Mouse (Mus musculus): ENCODE measurements around the gene Prokr1.
A peak's percentile ranks its signal among the peaks of the same experiment; 100 is the strongest.

Prokr1 gene

GRCm38 (mm10) chr6:87567686-87568593 lies 22.6 kb downstream of the Prokr1 start:
- DNase-seq = no peak

DNA sequence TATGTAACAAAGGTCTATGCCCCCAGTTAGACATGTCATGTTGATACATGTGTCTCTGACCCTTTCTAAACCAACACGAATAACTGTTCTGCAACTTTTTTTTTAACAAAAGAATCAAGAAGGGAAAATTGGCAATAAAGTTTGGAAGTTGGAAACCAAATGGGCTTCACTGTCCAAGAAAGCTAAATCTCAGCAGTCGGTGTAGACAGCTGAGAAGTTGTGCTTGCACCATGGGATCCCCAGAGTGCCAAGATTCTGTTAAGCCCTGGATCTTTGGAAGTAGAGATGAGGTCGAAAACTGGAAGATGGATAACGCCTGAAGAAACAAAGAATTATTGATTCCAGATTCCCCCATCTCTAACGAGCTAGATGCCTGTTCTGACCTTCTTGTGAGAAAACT lies 25.4 kb downstream of the Prokr1 start:
- no peak for DNase-seq

GRCm38 (mm10) chr6:87564356-87564755 lies 26.2 kb downstream of the Prokr1 start:
- DNase-seq = no peak

DNA sequence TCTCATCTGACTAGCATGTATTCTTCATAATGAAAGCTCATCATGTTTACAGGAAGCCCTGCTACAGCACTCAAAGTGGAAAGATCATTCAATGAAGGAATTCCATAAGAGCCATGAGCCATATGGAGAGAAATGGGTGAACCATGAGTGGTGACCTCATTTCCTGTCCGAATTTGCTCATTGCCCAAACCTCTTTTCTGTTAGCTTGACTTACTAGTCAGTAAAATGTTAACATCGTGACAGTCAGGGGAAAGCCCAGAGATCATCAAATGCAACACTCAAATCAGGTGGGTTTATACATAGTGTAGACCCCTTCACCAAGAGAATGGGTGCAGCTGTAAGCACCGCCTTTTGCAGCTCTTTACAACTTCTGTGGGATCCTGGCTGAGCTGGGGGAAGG lies 36.8 kb downstream of the Prokr1 start:
- no peak for DNase-seq

DNA sequence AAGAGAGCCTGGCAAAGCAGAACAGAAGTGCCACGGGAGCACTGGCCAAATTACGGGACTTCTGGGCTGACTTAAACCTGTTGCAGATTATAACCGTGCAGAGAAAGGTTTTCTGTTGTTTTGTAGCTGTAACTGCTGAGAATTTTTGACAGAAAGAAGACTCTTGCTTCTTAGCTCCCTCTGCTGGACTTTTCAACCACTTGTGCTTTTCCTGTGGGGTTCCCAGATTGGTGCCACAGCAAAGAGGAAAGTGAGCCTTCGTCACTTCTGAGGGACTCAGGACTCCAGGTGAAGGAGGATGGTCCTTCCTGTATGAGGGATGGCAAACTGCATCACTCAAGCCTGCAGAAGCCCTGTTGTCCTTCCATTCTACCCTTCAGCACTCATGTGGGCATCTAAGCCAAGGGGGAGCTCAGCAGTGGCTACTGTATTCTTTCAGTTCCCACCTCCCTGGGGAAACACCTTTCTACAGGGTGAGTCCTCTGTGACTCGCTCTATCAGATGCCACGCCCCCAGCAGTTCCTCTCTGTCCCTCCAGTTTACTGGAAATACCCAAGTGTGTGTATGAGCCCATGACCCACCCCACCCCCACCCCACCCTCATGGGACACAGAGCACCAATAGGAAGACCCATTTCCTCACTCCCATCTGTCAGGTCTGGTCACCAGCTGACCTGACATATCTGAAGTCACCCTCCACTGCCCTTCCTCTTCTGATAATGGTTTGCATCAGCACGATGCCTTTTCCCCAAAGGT lies 38.3 kb downstream of the Prokr1 start:
- no peak for DNase-seq

GRCm38 (mm10) chr6:87547836-87548235 lies 42.7 kb downstream of the Prokr1 start:
- DNase-seq = no peak

DNA sequence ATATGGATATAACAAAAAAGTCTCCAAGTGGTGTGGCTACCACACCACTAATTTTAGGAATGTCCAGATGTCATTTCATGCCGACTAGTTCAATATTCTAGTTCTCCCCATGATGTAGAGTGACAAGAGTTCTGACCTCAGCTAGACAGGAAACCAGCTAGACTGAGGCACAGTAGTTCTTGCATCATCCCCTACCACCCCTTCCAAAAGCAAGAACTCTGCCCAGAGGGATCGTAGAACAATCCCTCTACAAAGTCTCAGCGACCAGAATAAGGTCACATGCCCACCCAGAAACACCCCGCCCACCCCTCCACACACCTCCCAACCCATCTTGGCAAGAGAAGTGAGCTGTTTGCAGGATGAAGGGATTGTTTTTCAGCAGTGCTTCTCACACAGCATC lies 43.1 kb downstream of the Prokr1 start:
- DNase-seq = no peak

DNA sequence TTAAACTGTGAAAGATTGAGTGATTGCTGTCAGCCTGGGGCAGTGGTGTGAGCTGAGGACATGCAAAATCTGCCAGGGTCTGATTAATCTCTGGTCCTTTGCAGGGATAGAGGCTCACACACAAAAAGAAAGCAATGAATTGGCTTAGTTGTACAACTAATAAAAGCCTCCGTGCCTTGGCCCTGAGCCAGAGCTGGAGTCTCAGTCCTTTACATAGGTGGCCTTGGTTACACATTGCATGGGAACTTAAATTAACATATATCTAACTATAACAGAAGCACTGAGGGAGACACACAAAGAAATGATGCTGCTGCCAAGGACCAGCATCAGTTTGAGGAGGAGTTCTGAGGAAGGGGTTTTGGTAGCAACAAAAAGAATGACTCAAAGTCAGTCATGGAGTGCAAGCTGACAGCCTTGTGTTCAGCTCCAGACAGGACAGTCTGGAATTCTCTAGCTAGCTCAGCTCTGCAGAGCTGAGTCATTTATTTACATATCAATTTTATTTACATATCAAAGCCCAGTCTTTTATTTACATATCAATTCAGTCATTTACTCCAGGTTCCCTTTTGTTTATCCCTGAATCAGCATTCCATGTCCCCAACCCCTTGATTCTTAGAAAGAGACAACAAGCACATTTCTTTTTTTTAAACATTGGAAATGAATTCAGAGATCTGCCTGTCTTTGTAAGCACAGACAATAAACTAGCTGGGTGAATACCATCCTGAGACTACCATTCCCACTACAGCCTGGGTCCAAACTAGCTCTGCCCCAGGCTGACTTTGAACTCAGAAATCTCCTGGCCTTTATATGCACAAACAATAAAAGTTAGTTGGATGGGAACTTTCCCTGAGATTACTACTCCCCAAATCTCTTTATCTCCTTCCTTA lies 45.0 kb downstream of the Prokr1 start:
- no peak for DNase-seq

- DNase-seq = no peak
Measured at GRCm38 (mm10) chr6:87542027-87542426, 48.5 kb downstream of the Prokr1 start.

DNA sequence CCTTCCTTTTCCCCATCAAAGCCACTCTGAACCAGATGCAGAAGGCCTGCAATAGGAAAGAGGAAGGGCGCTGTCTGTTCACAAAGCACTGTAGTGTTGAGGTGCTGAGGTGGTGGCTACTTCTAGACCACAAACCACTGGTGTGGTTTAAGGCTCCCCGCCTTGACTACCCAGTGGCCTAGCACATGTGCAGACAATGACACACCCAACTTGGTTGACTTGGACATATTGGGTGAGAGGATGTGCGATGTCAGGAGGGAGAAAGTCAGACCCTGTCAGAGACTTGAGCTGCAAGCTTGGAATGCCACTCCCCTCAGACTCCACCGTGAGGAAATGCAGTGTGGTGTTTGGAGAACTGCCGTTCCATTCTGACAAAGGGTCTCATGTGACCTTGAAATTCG lies 49.4 kb downstream of the Prokr1 start:
- DNase-seq = no peak

GRCm38 (mm10) chr6:87538376-87539270 lies 51.9 kb downstream of the Prokr1 start:
- DNase-seq = no peak

DNA sequence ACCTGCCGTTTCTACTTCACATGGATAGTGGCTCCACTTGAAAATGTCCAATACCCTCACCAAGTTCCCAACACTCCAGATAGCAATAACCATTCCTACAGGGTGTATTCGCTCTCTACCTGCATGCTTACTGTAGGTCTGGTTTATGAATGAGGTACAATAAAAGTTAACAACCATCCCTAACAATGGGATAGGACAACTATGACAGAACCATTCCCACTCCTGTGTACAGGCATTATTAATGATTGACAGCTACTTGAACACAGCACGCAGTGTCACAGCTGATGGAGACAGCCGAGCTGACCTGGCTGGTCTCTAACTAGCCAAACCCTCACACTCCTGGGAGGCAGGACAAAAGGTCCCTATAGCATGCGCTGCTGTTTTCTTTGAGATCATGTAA lies 52.9 kb downstream of the Prokr1 start:
- no peak for DNase-seq

DNA sequence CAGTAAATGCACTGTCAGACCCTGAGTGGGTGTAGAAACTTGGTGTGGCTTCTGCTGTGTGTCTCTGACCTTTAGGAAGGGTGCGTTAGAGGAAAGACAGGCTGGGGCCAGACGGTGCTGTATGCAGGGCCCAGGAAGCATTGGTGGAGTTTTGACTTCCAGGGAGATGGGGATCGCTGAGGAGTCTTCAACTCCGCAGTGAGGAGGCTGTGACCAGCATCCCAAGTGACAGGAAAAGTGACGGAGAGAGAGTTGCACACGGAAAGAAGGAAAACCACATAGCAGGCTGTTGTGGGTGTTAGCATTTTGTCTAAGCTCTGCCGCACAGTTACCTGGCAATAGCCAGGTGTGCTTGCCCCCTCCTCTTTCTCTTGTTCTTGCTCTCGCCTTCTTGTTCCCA lies 54.3 kb downstream of the Prokr1 start:
- no peak for DNase-seq

DNA sequence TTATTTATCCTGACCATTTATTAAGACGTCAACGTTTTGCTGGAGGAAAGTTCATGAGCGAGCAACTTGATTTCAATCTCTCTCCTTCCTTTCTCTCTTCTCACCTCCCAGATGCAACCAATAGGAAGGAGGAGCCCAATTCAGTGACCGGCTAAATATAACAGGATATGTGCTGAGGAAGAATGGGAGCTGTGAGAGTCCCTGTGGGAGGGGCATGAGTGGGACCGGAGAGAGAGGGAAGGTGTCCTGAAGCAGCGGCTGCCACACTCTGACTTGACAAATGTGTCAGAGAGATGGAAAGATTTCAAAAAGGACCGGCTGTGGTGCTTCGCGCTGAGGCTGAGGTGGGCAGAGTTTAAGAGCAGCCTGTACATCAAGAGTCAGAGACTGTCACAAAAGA lies 54.9 kb downstream of the Prokr1 start:
- no peak for DNase-seq

DNA sequence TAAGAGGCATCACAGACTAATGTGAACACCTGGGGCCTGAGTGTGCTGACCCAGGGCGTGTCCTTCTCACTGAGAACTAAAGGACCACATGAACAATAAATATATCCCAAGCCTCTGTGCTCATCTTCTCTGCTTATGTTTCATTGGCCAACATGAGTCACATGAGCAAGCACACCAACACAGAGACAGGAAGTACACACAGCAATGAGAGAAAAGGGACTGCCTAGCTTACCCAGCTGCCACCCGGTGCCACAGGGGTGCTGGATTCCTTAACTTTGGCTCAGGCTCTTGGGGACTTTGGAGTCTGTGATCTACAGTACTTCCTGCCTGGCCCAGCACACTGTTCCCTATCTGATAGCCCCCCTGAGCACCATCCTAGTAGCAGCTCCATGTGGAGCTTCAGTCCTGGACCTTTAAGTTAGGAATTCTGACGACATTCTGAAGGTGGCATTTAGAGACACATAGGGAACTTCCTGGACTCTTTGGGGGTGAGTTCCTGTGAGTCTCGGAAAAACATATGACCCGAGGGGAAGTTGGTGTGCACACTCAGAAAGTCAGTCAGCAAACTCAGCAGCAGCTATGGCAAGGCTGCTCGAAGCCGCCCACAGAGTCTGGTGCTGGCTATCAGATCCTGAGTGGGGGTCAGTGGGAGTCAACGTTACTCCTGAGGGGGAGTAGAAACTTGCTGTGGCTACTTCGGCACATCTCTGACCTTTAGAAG lies 55.5 kb downstream of the Prokr1 start:
- no peak for DNase-seq

DNA sequence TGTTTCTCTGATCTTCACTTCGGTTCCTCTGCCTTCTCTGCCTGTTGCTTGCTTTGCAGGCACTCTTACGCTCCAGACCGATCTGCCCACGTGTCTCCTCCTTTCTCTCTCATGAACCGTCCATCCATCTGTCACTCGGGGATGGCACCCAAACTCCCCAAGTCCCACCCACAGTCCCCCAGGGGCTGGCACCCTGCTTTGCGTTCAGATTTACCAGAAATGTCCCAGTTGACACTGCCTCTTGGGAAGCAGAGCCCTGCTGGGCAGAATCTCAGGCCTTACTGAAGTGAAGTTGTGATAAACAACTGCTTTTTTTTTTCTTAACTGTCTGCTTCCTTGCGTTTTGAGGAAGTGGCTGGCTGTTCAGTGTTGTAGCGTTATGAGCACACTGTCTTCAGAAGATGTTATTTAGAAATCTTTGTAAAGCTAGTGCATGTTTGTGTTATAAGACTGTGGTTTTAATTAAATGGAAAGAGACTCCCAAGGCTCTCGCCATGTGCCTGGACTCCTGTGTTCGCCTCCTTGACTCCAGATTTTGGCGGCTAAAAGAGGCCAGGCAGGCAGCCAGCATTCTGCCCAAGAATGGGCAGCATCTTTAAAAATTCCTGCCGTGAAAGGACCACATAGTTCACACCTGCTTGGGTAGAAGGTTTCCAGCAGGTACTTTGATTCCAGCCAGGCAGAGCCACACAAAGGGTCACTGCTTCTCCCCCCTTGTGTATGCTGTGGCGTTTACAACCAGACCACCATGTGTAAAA lies 57.4 kb downstream of the Prokr1 start, which contains the start of gene Arhgap25:
Arhgap25 (minus strand) TSS at position 307 of the 758 bp plus-strand sequence.
- peak; percentile 1 for DNase-seq

GRCm38 (mm10) chr6:87531456-87532015 lies 59.0 kb downstream of the Prokr1 start:
- DNase-seq = no peak

GRCm38 (mm10) chr6:87530386-87530785 lies 60.2 kb downstream of the Prokr1 start:
- DNase-seq = no peak

Measured in cerebellum, adult 8-10 months (tissue).